Mouse (Mus musculus) ES-Bruce4 (cell line): ENCODE measurements at regions not wholly inside any gene's neighbourhood (a gene's known extent, or its start where the extent isn't known, plus 50 kb on each side); places are given as distances from the start of the nearest gene placed in this dataset.

ENCODE experiments used
- CTCF ChIP-seq: IDR thresholded peaks from one replicate; pipeline ENCODE4 v1.8.1; 2011; ENCODE audit warnings: low read depth, low read length
- EP300 ChIP-seq: IDR thresholded peaks from 2 replicates; pipeline ENCODE4 v1.6.1; 2011; ENCODE audit warnings: low read depth, low read length; ENCODE audit not compliant: insufficient read depth
- POLR2A ChIP-seq: IDR thresholded peaks from one replicate; pipeline ENCODE4 v1.8.1; 2011; ENCODE audit warnings: low read length; ENCODE audit not compliant: insufficient read depth

DNA sequence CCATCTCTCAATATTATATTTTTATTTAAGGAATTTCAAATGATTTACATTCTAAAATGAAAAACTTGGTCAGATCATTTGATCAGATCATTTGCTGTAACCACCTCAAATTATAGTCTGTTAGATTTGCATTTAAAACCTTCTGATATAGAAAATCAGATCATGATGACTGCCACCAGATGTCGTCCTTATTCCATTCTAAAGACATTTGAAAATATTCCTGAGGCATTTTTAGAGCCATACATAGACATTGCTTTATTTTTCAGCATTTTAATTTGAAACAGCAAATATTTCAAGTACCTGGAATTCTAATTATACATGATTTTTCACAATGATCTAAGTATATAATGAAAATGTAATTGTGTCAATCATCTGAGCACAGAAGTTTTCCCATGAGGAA lies 52.0 kb upstream of the Ppp6c start:
- TF ChIP-seq POLR2A: no peak
- TF ChIP-seq EP300: no peak
- TF ChIP-seq CTCF: no peak
